Mouse (Mus musculus) lung, embryonic 15.5 days (tissue): ENCODE measurements around the gene Npas3. TPM values are rescaled to one million over a fixed set of nuclear protein-coding genes. Genes with fewer than 3 reads are reported as not detected.

Experiments used
- ATAC-seq: fragments of 200-750 bp; cut with Nextera tagmentation; 2 replicates; pipeline ENCODE4 v1.8.0; 2017; ENCODE audit warnings: moderate number of reproducible peaks, borderline replicate concordance; ENCODE audit not compliant: low FRiP score, low TSS enrichment; ENCODE audit errors: extremely low read depth
- H3K27ac ChIP-seq: fragments of 300-500 bp; sonication (generic); 2 replicates; pipeline ENCODE4 v1.5.1; 2015; ENCODE audit warnings: moderate library complexity, mild to moderate bottlenecking, inconsistent platforms
- H3K27me3 ChIP-seq: fragments of 300-500 bp; sonication (generic); 2 replicates; pipeline ENCODE4 v1.6.1; 2015; ENCODE audit warnings: inconsistent platforms
- H3K36me3 ChIP-seq: fragments of 300-500 bp; sonication (generic); 2 replicates; pipeline ENCODE4 v1.6.1; 2015; ENCODE audit warnings: inconsistent platforms
- H3K4me1 ChIP-seq: fragments of 300-500 bp; sonication (generic); 2 replicates; pipeline ENCODE4 v1.6.1; 2015; ENCODE audit warnings: inconsistent platforms
- H3K4me2 ChIP-seq: fragments of 300-500 bp; sonication (generic); 2 replicates; pipeline ENCODE4 v1.6.1; 2015; ENCODE audit warnings: inconsistent platforms, mild to moderate bottlenecking, moderate library complexity
- H3K4me3 ChIP-seq: fragments of 300-500 bp; sonication (generic); 2 replicates; pipeline ENCODE4 v1.5.1; 2015; ENCODE audit warnings: mild to moderate bottlenecking, inconsistent platforms
- H3K9ac ChIP-seq: fragments of 300-500 bp; sonication (generic); 2 replicates; pipeline ENCODE4 v1.6.1; 2015; ENCODE audit warnings: inconsistent platforms
- H3K9me3 ChIP-seq: fragments of 300-500 bp; sonication (generic); 2 replicates; pipeline ENCODE4 v1.6.1; 2016; ENCODE audit warnings: inconsistent platforms
- WGBS: fragments of 180-500 bp; shearing (Covaris S2); methylation state at CpG from one replicate; pipeline ENCODE4 v1.1.7; 2015; 5-methylcytosine and 5-hydroxymethylcytosine counted together
- polyA plus RNA-seq: library from polyadenylated mRNA; unstranded; fragments of >200 nt; fragmentation: Nextera tagmentation; extraction: Ambion mirVana; gene quantifications from 2 replicates; pipeline ENCODE4 v1.2.1, GENCODE M21; 2015

Gene Npas3
- polyA plus RNA-seq, 1 experiment from 2014 or later: 0.59 TPM

DNA sequence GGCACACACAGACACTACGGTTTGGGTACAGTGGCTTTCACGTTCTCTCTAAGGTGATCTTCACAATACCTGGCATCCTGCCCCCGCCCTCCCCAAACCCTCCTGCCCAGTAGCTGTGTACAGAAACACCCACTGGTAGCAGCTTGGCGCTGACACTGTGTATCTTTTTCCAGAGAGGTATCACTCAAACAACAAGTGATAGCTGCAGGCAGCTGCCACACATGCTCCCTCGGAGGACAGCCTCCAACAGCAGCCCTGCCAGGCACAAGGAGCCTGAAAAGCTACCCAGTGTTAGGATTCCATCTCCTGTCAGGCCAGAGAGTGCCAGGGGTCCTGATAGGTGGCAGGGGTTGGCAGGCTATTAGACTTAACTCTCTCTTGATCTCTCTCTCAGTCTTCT, 747.2 kb downstream of the Npas3 start:
- Histone ChIP-seq H3K4me2 (no peak overlapping the region), H3K4me3 (no peak overlapping the region), H3K36me3 (no peaks in the 10 kb centered on the region), H3K9ac (no peak overlapping the region), H3K27ac (no peak overlapping the region), H3K27me3 (peaks cover 7% of the 10 kb centered on the region), H3K4me1 (no peaks in the 10 kb centered on the region), H3K9me3 (no peaks in the 10 kb centered on the region)
- 60% methylated on average over 5 of the region's 5 CpGs for WGBS
- no peak for ATAC-seq

DNA sequence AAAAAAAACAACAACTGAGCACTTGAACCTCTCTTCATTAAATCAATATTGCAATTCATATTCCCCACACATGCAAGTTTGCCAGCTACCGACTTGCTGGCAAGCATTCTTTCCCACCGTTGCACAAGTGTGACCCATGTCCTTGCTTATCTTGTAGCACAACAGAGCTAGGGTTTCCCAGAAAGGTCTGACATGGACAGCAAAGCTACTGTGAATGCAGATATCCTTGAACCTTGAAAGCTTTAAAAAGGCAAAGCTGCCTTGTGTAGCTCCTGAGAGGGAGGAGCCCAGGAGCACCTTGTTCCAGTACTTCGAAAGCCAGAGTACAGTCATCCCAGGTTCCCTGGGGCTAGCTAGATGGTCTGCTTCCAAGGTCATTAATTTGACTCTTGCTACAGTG, 748.7 kb downstream of the Npas3 start:
- Histone ChIP-seq H3K9me3 (no peaks in the 10 kb centered on the region), H3K27ac (no peak overlapping the region), H3K9ac (no peak overlapping the region), H3K4me1 (no peaks in the 10 kb centered on the region), H3K27me3 (peaks cover 7% of the 10 kb centered on the region), H3K4me3 (no peak overlapping the region), H3K36me3 (no peaks in the 10 kb centered on the region), H3K4me2 (no peak overlapping the region)
- 74% methylated on average over 3 of the region's 3 CpGs for WGBS
- ATAC-seq: no peak

DNA sequence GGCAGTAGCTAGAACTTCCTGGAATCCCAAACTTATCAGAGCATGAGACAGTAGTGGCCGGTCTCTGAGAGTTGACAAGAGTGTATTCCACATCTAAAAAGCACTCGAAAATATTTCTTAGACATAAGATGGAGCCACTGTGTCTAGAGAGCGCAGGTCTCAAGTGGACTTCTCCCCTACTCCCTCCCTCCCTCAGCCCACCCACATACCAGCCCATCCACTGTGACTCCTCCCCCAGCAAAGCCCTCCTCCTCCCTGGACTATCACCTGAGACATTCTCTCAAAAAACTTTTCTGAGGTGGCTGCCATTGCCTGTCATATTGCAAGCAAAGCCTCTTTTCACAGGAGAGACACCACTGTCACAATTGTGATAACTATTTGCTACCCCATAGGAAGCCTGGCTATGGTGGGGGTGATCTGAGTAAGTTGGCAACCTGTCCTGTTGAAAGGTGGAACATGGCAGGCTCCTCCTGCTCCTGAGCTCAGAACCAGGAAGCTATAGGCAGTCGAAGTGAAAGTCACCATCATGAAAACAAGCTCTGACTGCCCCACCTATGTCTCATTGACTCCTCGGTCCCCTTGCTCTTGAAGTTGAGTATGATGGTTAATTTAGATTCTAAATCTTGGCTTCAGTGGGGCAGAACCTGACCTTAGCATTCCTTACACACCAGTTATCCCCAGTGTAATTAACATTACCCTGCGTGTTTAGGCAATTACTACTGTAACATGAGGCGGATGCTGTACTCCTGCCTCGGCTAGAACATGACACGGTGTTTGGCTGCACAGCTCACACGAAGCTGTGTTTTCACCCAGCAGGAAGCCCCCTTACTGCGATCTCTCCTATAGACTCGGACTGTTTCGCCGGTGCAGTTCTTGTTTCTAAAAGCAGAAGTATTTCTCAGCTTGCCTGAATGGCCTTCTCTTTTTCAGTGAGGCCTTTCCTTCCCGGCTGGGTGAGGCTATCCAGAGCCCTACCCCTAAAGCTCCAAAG, 751.5 kb downstream of the Npas3 start:
- Histone ChIP-seq H3K27ac (no peak overlapping the region), H3K4me2 (no peak overlapping the region), H3K27me3 (peaks cover 16% of the 10 kb centered on the region), H3K36me3 (no peaks in the 10 kb centered on the region), H3K9ac (no peak overlapping the region), H3K4me1 (no peaks in the 10 kb centered on the region), H3K9me3 (no peaks in the 10 kb centered on the region), H3K4me3 (no peak overlapping the region)
- no peak for ATAC-seq
- 55% methylated on average over 15 of the region's 15 CpGs for WGBS

DNA sequence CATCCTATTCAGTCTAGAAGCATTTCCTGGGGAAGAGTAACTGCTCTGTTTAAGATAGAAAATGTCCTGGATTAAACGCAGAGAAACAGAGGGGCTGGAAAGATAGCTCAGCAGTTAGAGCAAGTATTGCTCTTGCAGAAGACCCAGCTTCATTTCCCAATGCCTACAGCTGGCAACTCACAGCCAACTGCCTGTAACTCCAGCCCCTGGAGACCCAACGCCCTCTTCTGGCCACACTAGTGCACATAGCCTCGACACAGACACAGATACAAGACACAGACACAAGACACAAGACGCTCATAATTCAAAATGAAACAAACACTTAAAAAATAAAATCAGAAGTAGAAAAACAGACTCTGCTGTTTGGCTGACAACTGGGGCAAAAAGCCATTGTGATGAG, 754.0 kb downstream of the Npas3 start:
- Histone ChIP-seq H3K36me3 (no peaks in the 10 kb centered on the region), H3K27ac (no peak overlapping the region), H3K4me3 (no peak overlapping the region), H3K9ac (no peak overlapping the region), H3K4me1 (no peaks in the 10 kb centered on the region), H3K4me2 (no peak overlapping the region), H3K27me3 (peaks cover 22% of the 10 kb centered on the region), H3K9me3 (no peaks in the 10 kb centered on the region)
- no peak for ATAC-seq
- 61% methylated on average over 4 of the region's 4 CpGs for WGBS

DNA sequence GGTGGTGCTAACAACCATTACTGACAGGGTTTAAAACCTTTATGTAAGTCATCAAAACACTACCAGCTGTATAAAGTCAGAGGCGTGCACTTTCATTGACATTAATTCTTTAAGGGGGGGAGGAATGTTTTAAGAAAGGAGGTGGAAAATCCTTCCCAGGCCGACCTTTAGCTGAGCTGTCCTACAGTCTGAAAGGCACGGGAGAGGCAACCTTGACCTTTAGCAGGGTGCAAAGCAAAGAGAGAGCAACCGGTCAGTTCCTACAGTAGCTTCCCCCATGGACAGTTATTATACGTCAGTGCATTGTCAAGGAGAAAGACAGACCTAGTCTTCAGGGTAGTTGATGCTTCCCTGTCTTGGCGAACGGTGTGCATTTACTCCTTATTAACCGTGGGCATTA, 756.1 kb downstream of the Npas3 start:
- 24% methylated on average over 8 of the region's 8 CpGs for WGBS
- Histone ChIP-seq H3K4me1 (no peaks in the 10 kb centered on the region), H3K27me3 (peaks cover 37% of the 10 kb centered on the region), H3K9me3 (no peaks in the 10 kb centered on the region), H3K4me3 (no peak overlapping the region), H3K27ac (no peak overlapping the region), H3K36me3 (no peaks in the 10 kb centered on the region), H3K9ac (no peak overlapping the region), H3K4me2 (no peak overlapping the region)
- no peak for ATAC-seq

DNA sequence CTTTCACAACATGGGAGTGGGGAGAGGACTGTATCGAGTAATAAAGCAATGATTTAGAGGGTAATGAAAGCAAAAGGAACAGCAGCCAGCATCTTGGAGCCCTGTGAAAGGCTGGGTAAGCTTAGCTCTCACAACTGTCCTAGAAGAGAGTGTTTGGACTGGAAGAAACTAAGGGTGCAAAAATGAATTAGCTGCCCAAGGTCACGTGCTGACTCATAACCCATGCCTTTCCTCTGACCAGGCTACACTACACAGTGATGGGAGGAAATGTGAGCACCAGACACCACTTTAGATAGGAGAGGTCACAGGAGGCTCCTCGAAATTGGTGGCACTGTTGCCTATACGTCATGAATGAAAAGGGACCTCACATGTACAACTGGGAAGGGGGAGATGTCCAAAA, 757.1 kb downstream of the Npas3 start:
- Histone ChIP-seq H3K4me2 (no peak overlapping the region), H3K36me3 (no peaks in the 10 kb centered on the region), H3K27ac (no peak overlapping the region), H3K9me3 (no peaks in the 10 kb centered on the region), H3K4me3 (no peak overlapping the region), H3K27me3 (peaks cover 47% of the 10 kb centered on the region), H3K4me1 (no peaks in the 10 kb centered on the region), H3K9ac (no peak overlapping the region)
- 52% methylated on average over 4 of the region's 4 CpGs for WGBS
- ATAC-seq: no peak

DNA sequence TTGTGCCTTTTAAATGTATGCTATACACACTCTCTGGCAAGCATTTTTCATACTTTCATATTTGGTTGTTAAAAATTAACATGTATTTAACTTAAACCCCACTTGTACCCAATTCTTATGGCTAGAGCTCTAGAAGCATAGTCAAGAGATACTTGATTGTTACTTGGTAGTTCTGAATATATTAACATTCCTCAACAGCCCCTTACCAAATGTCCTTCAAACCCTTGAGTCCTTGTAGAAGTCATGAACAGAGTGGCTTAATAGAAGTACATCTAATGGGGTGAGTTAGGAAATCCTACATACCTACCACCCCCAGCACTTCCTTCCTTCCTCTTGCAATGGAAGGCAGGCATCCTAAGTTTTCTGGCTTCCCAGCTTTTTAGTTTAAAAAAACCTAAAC, 766.8 kb downstream of the Npas3 start:
- H3K9ac ChIP-seq: no peak overlapping the region
- H3K27me3 ChIP-seq: peaks cover 66% of the 10 kb centered on the region

DNA sequence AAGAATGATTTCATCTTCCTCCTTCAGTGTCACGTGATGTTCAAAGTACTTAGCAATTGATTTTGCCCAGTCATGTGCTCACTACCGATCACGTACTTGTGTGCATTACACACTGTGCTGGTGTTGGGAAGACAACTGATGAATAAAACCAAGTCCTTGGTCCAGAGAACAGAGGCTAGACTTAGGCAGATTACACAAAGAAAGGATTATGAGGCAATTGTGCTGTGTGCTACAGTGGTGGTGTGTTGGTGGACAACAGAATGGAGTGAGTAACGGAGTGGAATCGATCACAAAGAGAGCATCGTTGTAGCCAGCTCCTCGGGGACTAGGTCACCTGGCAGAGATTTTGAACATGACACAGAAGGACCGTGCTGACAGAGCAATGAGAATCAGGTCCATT, 769.5 kb downstream of the Npas3 start:
- no peaks in the 10 kb centered on the region for H3K36me3 ChIP-seq
- H3K4me2 ChIP-seq: no peak overlapping the region
- H3K9me3 ChIP-seq: no peaks in the 10 kb centered on the region
- H3K4me3 ChIP-seq: no peak overlapping the region
- no peak for ATAC-seq
- no peak overlapping the region for H3K9ac ChIP-seq
- H3K27me3 ChIP-seq: peaks cover 67% of the 10 kb centered on the region
- H3K4me1 ChIP-seq: no peaks in the 10 kb centered on the region
- 82% methylated on average over 8 of the region's 8 CpGs for WGBS
- no peak overlapping the region for H3K27ac ChIP-seq

More for the DNA sequence above, 766.8 kb downstream of the Npas3 start:
- H3K4me2 ChIP-seq: no peak overlapping the region
- H3K36me3 ChIP-seq: no peaks in the 10 kb centered on the region
- H3K27ac ChIP-seq: no peak overlapping the region
- ATAC-seq: peak; percentile 31; the same call in 1 of the 2 replicates
- H3K9me3 ChIP-seq: no peaks in the 10 kb centered on the region
- H3K4me3 ChIP-seq: no peak overlapping the region
- H3K4me1 ChIP-seq: no peaks in the 10 kb centered on the region

DNA sequence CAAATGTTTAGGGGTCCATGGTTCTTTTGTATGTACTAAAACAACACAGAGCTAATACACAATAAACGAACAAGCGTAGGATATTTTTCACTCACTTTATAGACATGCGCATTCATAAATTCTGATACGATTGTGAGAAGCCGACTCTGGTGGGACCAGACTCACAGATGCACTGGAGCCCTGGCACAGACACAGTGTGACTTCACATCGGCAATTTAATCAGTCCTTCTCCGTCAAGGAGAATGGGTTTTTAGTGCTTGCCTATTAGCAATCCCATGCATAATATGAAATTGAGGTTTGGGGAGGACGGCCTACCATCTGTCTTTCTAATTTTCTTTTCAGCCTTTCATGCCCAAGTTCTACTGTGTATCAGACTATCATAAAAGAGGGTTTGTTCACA, 771.5 kb downstream of the Npas3 start:
- Histone ChIP-seq H3K9ac (no peak overlapping the region), H3K27ac (no peak overlapping the region), H3K4me1 (no peaks in the 10 kb centered on the region), H3K27me3 (peaks cover 68% of the 10 kb centered on the region), H3K4me2 (no peak overlapping the region), H3K36me3 (no peaks in the 10 kb centered on the region), H3K4me3 (no peak overlapping the region), H3K9me3 (no peaks in the 10 kb centered on the region)
- no peak for ATAC-seq
- 94% methylated on average over 8 of the region's 8 CpGs for WGBS

DNA sequence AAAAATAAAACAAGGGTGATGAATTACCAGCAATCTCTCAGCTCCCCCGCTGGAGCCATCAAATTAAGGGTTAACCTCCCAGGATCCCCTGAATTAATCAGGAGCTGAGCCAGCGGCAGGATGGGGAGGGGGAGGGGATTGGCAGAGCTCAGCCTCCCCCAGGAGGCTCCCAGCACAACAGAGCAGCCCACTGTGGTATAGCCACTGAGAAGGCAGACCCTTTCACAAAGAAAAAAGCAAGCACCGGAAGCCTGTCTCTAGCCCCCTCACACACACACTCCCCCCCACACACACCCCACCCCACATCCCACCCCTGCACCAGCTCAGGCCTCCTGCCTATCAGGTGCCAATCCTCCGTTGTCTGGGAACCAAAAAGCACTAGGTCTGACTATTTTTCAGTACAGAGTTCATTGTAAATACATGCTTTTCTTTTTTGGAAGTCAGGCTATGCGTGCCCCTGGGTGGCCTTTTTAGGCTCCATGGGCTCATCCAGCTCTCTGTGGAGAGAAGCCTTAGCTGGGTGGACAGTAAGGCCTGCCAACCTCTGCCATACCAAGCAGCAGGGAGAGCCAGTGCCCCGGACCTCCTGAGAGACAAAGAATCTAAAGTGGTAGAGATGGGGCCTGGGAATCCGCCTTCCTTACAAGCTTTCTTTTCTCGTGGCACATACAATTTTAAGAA, 786.3 kb downstream of the Npas3 start:
- H3K36me3 ChIP-seq: no peaks in the 10 kb centered on the region
- no peaks in the 10 kb centered on the region for H3K4me1 ChIP-seq
- H3K27ac ChIP-seq: no peak overlapping the region
- H3K9me3 ChIP-seq: no peaks in the 10 kb centered on the region
- no peak for ATAC-seq
- no peak overlapping the region for H3K9ac ChIP-seq
- 35% methylated on average over 8 of the region's 8 CpGs for WGBS
- no peak overlapping the region for H3K4me2 ChIP-seq
- H3K27me3 ChIP-seq: peaks cover 35% of the 10 kb centered on the region
- no peak overlapping the region for H3K4me3 ChIP-seq

DNA sequence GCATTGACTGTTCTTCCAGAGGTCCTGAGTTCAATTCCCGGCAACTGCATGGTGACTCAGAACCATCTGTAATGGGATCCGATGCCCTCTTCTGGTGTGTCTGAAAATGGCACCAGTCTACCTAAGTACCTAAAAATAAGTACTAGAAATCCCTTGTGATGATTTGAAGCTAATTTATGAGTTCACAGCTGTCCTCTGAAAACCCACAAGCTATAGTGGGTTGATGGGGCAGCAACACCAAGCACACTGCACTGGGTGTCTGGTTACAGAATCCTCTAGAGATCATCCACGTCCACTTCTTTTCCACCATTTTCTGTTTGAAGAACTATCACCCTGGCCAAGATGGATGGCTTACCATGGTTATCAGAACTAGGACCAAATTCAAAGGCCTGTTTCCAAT, 789.1 kb downstream of the Npas3 start:
- Histone ChIP-seq H3K4me2 (no peak overlapping the region), H3K4me3 (no peak overlapping the region), H3K4me1 (no peaks in the 10 kb centered on the region), H3K9ac (no peak overlapping the region), H3K27me3 (peaks cover 30% of the 10 kb centered on the region), H3K36me3 (no peaks in the 10 kb centered on the region), H3K27ac (no peak overlapping the region), H3K9me3 (no peaks in the 10 kb centered on the region)
- WGBS: 89% methylated on average over 3 of the region's 3 CpGs
- no peak for ATAC-seq

DNA sequence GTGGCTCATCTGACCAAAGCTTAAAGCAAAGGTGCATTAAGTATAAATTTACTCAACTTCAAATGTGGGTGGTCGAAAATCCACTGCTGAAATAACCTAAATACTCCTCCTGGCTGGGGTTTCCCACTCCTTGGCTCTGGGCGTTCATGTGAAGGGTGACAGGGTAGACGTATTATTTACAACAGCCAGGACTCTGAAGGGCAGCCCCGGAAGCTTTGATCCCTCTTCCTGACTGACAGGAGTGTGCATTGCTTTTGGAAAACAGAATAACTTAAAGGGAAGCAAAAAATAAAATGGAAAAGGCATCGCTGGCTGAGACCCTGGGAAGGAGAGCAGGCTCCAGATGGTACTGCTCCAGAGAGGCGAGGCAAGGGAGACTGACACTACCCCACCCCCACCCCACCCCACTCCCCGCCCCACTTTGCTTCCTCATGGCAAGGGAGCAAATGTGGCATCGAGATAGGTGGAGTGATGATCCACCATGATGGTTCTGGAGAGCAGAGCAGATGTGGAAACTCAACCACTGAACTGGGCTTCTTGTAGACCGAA, 794.6 kb downstream of the Npas3 start:
- no peak overlapping the region for H3K9ac ChIP-seq
- H3K9me3 ChIP-seq: no peaks in the 10 kb centered on the region
- ATAC-seq: no peak
- 28% methylated on average over 9 of the region's 9 CpGs for WGBS
- H3K4me1 ChIP-seq: no peaks in the 10 kb centered on the region
- H3K27ac ChIP-seq: no peak overlapping the region
- H3K4me3 ChIP-seq: no peak overlapping the region
- H3K36me3 ChIP-seq: no peaks in the 10 kb centered on the region
- H3K27me3 ChIP-seq: peaks cover 3% of the 10 kb centered on the region; the same call in 1 of the 2 replicates
- no peak overlapping the region for H3K4me2 ChIP-seq
